Mouse (Mus musculus) liver, postnatal 0 days (tissue): ENCODE measurements around the gene Matn1. TPM values are rescaled to one million over a fixed set of nuclear protein-coding genes. Genes with fewer than 3 reads are reported as not detected.

Experiments used
- ATAC-seq: fragments of 200-750 bp; cut with Nextera tagmentation; 2 replicates; pipeline ENCODE4 v1.8.0; 2017; ENCODE audit warnings: mild to moderate bottlenecking, moderate library complexity
- DNase-seq: peaks from one replicate; pipeline ENCODE4 v3.0.0-alpha.2; 2016
- H3K27ac ChIP-seq: fragments of 300-500 bp; sonication (generic); 2 replicates; pipeline ENCODE4 v1.5.1; 2014; ENCODE audit warnings: antibody characterized with exemption, moderate library complexity, mild to moderate bottlenecking, low read depth
- H3K27me3 ChIP-seq: fragments of 300-500 bp; sonication (generic); 2 replicates; pipeline ENCODE4 v1.6.1; 2014; ENCODE audit warnings: low read length, control low read depth, mixed read lengths; ENCODE audit not compliant: insufficient read depth
- H3K36me3 ChIP-seq: fragments of 300-500 bp; sonication (generic); replicated peaks from 2 replicates; pipeline ENCODE4 v1.6.1; 2014; ENCODE audit warnings: mild to moderate bottlenecking, control low read depth, low read length, moderate library complexity, mixed read lengths; ENCODE audit not compliant: insufficient read depth
- H3K4me1 ChIP-seq: fragments of 300-500 bp; sonication (generic); 2 replicates; pipeline ENCODE4 v1.6.1; 2014; ENCODE audit warnings: antibody characterized with exemption, mild to moderate bottlenecking, control low read depth; ENCODE audit not compliant: insufficient read depth
- H3K4me2 ChIP-seq: fragments of 300-500 bp; sonication (generic); 2 replicates; pipeline ENCODE4 v1.6.1; 2014; ENCODE audit warnings: low read depth, mild to moderate bottlenecking, low read length, moderate library complexity, mixed read lengths
- H3K4me3 ChIP-seq: fragments of 300-500 bp; sonication (generic); 2 replicates; pipeline ENCODE4 v1.5.1; 2014; ENCODE audit warnings: low read depth, low read length
- H3K9ac ChIP-seq: fragments of 300-500 bp; sonication (generic); replicated peaks from 2 replicates; pipeline ENCODE4 v1.6.1; 2014; ENCODE audit warnings: mild to moderate bottlenecking, moderate library complexity
- H3K9me3 ChIP-seq: fragments of 300-500 bp; sonication (generic); 2 replicates; pipeline ENCODE4 v1.6.1; 2016; ENCODE audit warnings: mild to moderate bottlenecking, control low read depth, low read length, mixed read lengths
- CTCF ChIP-seq: sonication (generic); IDR thresholded peaks from 2 replicates; pipeline ENCODE4 v1.5.1; 2016; ENCODE audit warnings: antibody characterized with exemption, low read depth
- EP300 ChIP-seq: IDR thresholded peaks from 2 replicates; pipeline ENCODE4 v1.6.1; 2016; ENCODE audit warnings: antibody characterized with exemption, low read depth, mild to moderate bottlenecking
- WGBS: fragments of 180-500 bp; shearing (Covaris S2); extraction: QIAGEN DNeasy Blood & Tissue Kit; methylation state at CpG from one replicate; pipeline ENCODE4 v1.1.7; 2014; ENCODE audit not compliant: insufficient replicate concordance; 5-methylcytosine and 5-hydroxymethylcytosine counted together
- polyA plus RNA-seq: library from polyadenylated mRNA; unstranded; fragments of >200 nt; fragmentation: Nextera tagmentation; extraction: Ambion mirVana; gene quantifications from 2 replicates; pipeline ENCODE4 v1.2.1, GENCODE M21; 2015

Gene Matn1
- polyA plus RNA-seq, 1 experiment from 2014 or later: not detected

GRCm38 (mm10) chr4:130944779-130945178 lies 594 bp downstream of the Matn1 start:
- no peak for ATAC-seq
- Histone ChIP-seq H3K4me3 (no peak overlapping the region), H3K4me1 (no peaks in the 10 kb centered on the region), H3K9me3 (no peaks in the 10 kb centered on the region), H3K4me2 (no peak overlapping the region), H3K36me3 (no peaks in the 10 kb centered on the region), H3K27me3 (no peaks in the 10 kb centered on the region), H3K27ac (no peak overlapping the region), H3K9ac (no peak overlapping the region)
- TF ChIP-seq EP300 (no peak), CTCF (no peak)
- 52% methylated on average over 7 of the region's 7 CpGs for WGBS
- no peak for DNase-seq

- Histone ChIP-seq H3K36me3 (no peaks in the 10 kb centered on the region), H3K27ac (no peak overlapping the region), H3K9ac (no peak overlapping the region; the same call in 1 of the 2 replicates), H3K4me3 (no peak overlapping the region), H3K4me1 (no peaks in the 10 kb centered on the region), H3K4me2 (no peak overlapping the region), H3K27me3 (no peaks in the 10 kb centered on the region), H3K9me3 (no peaks in the 10 kb centered on the region)
- ATAC-seq (no peak), DNase-seq (peak; percentile 27)
- 24% methylated on average over 13 of the region's 13 CpGs for WGBS
- TF ChIP-seq EP300: no peak
- TF ChIP-seq CTCF: peak; percentile 82
These were observed 3.0 kb downstream of the Matn1 start for GRCm38 (mm10) chr4:130947094-130947647.

- H3K4me2 ChIP-seq: no peak overlapping the region
- H3K36me3 ChIP-seq: no peaks in the 10 kb centered on the region
- H3K4me1 ChIP-seq: no peaks in the 10 kb centered on the region
- no peak overlapping the region for H3K4me3 ChIP-seq
- no peak overlapping the region for H3K9ac ChIP-seq
- H3K9me3 ChIP-seq: no peaks in the 10 kb centered on the region
- H3K27me3 ChIP-seq: 0 out of 2 replicates have a peak, but pooled peaks cover 3% of the 10 kb centered on the region
- TF ChIP-seq EP300: no peak
- TF ChIP-seq CTCF: no peak
- WGBS: 78% methylated on average over 35 of the region's 35 CpGs
- no peak for DNase-seq
- H3K27ac ChIP-seq: no peak overlapping the region
- ATAC-seq: no peak
These were observed 5.7 kb downstream of the Matn1 start for GRCm38 (mm10) chr4:130949821-130950384.

- H3K9ac ChIP-seq: no peak overlapping the region
- no peaks in the 10 kb centered on the region for H3K36me3 ChIP-seq
- no peaks in the 10 kb centered on the region for H3K4me1 ChIP-seq
- DNase-seq (peak; percentile 40), ATAC-seq (no peak)
- no peaks in the 10 kb centered on the region for H3K9me3 ChIP-seq
- H3K4me3 ChIP-seq: no peak overlapping the region
- WGBS: 31% methylated on average over 17 of the region's 17 CpGs
- 0 out of 2 replicates have a peak, but pooled peaks cover 3% of the 10 kb centered on the region for H3K27me3 ChIP-seq
- no peak overlapping the region for H3K27ac ChIP-seq
- no peak overlapping the region for H3K4me2 ChIP-seq
- peak; percentile 46 for TF ChIP-seq CTCF
- no peak for TF ChIP-seq EP300
These were observed 8.3 kb downstream of the Matn1 start for GRCm38 (mm10) chr4:130952531-130952930.

- H3K4me1 ChIP-seq: no peaks in the 10 kb centered on the region
- WGBS: 76% methylated on average over 10 of the region's 10 CpGs
- no peak for DNase-seq
- no peak for TF ChIP-seq EP300
- no peaks in the 10 kb centered on the region for H3K36me3 ChIP-seq
- H3K27ac ChIP-seq: no peak overlapping the region
- no peaks in the 10 kb centered on the region for H3K9me3 ChIP-seq
- H3K4me2 ChIP-seq: no peak overlapping the region
- H3K4me3 ChIP-seq: no peak overlapping the region
- no peak for ATAC-seq
- no peak overlapping the region for H3K9ac ChIP-seq
- H3K27me3 ChIP-seq: 0 out of 2 replicates have a peak, but pooled peaks cover 3% of the 10 kb centered on the region
These were observed 13.0 kb downstream of the Matn1 start for GRCm38 (mm10) chr4:130957156-130957555.

- WGBS: 51% methylated on average over 5 of the region's 5 CpGs
- H3K27ac ChIP-seq: no peak overlapping the region
- DNase-seq: no peak
- no peak overlapping the region for H3K4me3 ChIP-seq
- TF ChIP-seq CTCF: no peak
- TF ChIP-seq EP300: no peak
- H3K4me1 ChIP-seq: no peaks in the 10 kb centered on the region
- H3K9me3 ChIP-seq: no peaks in the 10 kb centered on the region
- H3K36me3 ChIP-seq: no peaks in the 10 kb centered on the region
- no peak overlapping the region for H3K9ac ChIP-seq
- ATAC-seq: no peak
- H3K4me2 ChIP-seq: no peak overlapping the region
- no peaks in the 10 kb centered on the region for H3K27me3 ChIP-seq
These were observed 14.6 kb downstream of the Matn1 start for GRCm38 (mm10) chr4:130958812-130959211.
